Mouse (Mus musculus) kidney, embryonic 15.5 days (tissue): Measurements from ENCODE around the gene Tom1l2. TPM values are rescaled to one million over a fixed set of nuclear protein-coding genes. Genes with fewer than 3 reads are reported as not detected.

Experiments used
- ATAC-seq: fragments of 200-750 bp; cut with Nextera tagmentation; replicated peaks from 2 replicates; pipeline ENCODE4 v1.8.0; 2017; ENCODE audit warnings: moderate TSS enrichment; ENCODE audit not compliant: low FRiP score
- H3K27ac ChIP-seq: fragments of 300-500 bp; sonication (generic); 2 replicates; pipeline ENCODE4 v1.5.1; 2015; ENCODE audit warnings: mild to moderate bottlenecking, inconsistent platforms
- H3K27me3 ChIP-seq: fragments of 300-500 bp; sonication (generic); 2 replicates; pipeline ENCODE4 v1.6.1; 2015; ENCODE audit warnings: inconsistent platforms
- H3K36me3 ChIP-seq: fragments of 300-500 bp; sonication (generic); 2 replicates; pipeline ENCODE4 v1.6.1; 2015; ENCODE audit warnings: inconsistent platforms
- H3K4me1 ChIP-seq: fragments of 300-500 bp; sonication (generic); 2 replicates; pipeline ENCODE4 v1.6.1; 2015; ENCODE audit warnings: inconsistent platforms
- H3K4me2 ChIP-seq: fragments of 300-500 bp; sonication (generic); 2 replicates; pipeline ENCODE4 v1.6.1; 2015; ENCODE audit warnings: moderate library complexity, mild to moderate bottlenecking, inconsistent platforms
- H3K4me3 ChIP-seq: fragments of 300-500 bp; sonication (generic); replicated peaks from 2 replicates; pipeline ENCODE4 v1.5.1; 2015; ENCODE audit warnings: mild to moderate bottlenecking, inconsistent platforms
- H3K9ac ChIP-seq: fragments of 300-500 bp; sonication (generic); 2 replicates; pipeline ENCODE4 v1.6.1; 2015; ENCODE audit warnings: mild to moderate bottlenecking, inconsistent platforms
- H3K9me3 ChIP-seq: fragments of 300-500 bp; sonication (generic); replicated peaks from 2 replicates; pipeline ENCODE4 v1.6.1; 2016; ENCODE audit warnings: inconsistent platforms
- WGBS: fragments of 180-500 bp; shearing (Covaris S2); methylation state at CpG from one replicate; pipeline ENCODE4 v1.1.7; 2015; ENCODE audit warnings: mixed read lengths; 5-methylcytosine and 5-hydroxymethylcytosine counted together
- polyA plus RNA-seq: library from polyadenylated mRNA; unstranded; fragments of >200 nt; fragmentation: Nextera tagmentation; extraction: Ambion mirVana; gene quantifications from 2 replicates; pipeline ENCODE4 v1.2.1, GENCODE M21; 2015

The Tom1l2 gene
- polyA plus RNA-seq, 1 experiment from 2014 or later = 33.1 TPM

DNA sequence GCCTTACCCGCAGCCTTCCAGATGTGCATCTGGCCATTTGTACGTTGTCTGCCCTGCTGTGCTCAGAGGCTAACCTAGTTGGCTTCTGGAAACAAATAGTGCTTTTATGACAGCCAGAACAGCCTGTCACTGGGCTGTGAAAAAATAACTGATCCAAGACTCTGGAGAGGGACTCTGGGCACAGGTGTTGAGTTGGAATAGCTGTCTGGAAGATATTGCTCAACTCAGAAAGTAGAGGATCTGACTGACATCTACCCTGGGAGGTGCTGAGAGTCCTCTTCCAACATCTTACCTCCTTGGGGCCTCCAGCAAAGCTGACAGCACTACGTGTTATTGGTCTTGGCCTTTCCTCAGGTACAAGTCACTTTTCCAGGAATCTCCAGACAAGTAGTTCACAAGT lies 97.1 kb downstream of the Tom1l2 start:
- Histone ChIP-seq H3K27ac (0 out of 2 replicates have a peak overlapping the region, but pooled peaks have one; percentile 42), H3K9me3 (no peaks in the 10 kb centered on the region), H3K4me2 (no peak overlapping the region), H3K4me3 (no peak overlapping the region), H3K36me3 (peaks cover 31% of the 10 kb centered on the region), H3K9ac (no peak overlapping the region), H3K27me3 (no peaks in the 10 kb centered on the region), H3K4me1 (peaks cover 11% of the 10 kb centered on the region)
- 77% methylated on average over 3 of the region's 3 CpGs for WGBS
- ATAC-seq = no peak

DNA sequence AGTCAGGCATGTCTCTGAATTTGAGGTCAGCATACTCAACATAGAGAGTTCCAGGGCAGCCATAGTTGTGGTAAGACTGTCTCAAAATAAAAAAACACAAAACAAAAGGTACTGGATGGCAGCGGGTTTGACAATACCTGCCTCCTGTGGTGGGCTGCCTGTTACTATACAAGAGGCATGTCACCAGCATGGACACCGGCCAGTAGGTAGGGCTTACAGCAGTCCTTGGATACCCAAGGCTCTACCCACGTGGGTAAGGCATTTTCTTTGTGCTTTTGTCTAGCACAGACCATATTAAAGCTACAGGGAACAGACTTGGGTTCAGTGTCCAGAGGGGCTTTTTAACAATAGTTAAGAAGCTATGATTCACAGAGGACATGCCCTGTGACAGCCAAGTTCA lies 97.5 kb downstream of the Tom1l2 start:
- H3K9me3 ChIP-seq = no peaks in the 10 kb centered on the region
- H3K27me3 ChIP-seq = no peaks in the 10 kb centered on the region
- 82% methylated on average over 3 of the region's 3 CpGs for WGBS
- no peak overlapping the region for H3K27ac ChIP-seq
- no peak overlapping the region for H3K4me3 ChIP-seq
- no peak overlapping the region for H3K4me2 ChIP-seq
- ATAC-seq = no peak
- peaks cover 36% of the 10 kb centered on the region for H3K36me3 ChIP-seq
- H3K9ac ChIP-seq = no peak overlapping the region
- H3K4me1 ChIP-seq = peaks cover 11% of the 10 kb centered on the region

DNA sequence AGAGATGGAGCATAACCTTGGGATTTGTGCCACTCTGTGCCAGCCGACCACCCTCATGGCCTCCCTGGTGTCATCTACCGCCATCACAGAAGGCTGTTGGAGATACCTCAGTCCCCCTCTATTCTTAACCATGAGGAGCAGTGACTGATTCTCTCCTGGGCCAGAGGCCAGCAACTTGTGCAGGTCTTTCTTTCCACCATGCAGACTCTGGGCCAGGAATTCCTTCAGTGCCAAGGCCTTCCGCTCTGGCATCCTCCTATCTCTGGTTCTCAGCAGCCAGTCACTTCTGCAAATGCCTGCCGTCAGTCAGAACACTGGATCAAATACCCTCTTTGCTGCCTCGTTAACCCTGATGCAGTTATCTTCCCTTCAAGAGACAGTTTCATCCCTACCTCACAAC lies 98.4 kb downstream of the Tom1l2 start:
- peaks cover 11% of the 10 kb centered on the region for H3K4me1 ChIP-seq
- H3K27me3 ChIP-seq = no peaks in the 10 kb centered on the region
- no peaks in the 10 kb centered on the region for H3K9me3 ChIP-seq
- peaks cover 37% of the 10 kb centered on the region for H3K36me3 ChIP-seq
- no peak overlapping the region for H3K4me2 ChIP-seq
- H3K27ac ChIP-seq = no peak overlapping the region
- 84% methylated on average over 5 of the region's 5 CpGs for WGBS
- H3K9ac ChIP-seq = no peak overlapping the region
- no peak overlapping the region for H3K4me3 ChIP-seq
- ATAC-seq = no peak

DNA sequence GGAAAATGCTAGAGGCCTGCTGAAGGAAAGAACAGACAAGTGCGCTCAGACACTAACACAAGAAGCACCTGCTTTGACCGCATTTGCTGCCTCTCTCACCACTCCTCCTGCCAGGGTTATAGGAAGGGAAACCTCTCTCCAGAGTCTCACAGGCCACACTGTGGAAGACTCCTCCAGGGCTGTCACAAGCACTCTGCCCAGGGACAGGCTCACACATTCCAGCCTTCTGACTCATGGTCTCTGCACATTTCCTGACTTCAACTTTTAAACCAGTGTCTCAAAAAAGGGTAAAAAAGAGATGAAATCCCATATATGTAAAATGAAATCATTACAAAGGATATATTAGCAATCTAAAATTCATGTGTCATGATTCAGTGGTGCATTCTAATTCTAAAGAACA lies 99.2 kb downstream of the Tom1l2 start:
- Histone ChIP-seq H3K27me3 (no peaks in the 10 kb centered on the region), H3K9me3 (no peaks in the 10 kb centered on the region), H3K27ac (no peak overlapping the region), H3K36me3 (peaks cover 33% of the 10 kb centered on the region), H3K9ac (no peak overlapping the region), H3K4me2 (no peak overlapping the region), H3K4me1 (peaks cover 11% of the 10 kb centered on the region), H3K4me3 (no peak overlapping the region)
- WGBS = 88% methylated on average over 2 of the region's 2 CpGs
- no peak for ATAC-seq

DNA sequence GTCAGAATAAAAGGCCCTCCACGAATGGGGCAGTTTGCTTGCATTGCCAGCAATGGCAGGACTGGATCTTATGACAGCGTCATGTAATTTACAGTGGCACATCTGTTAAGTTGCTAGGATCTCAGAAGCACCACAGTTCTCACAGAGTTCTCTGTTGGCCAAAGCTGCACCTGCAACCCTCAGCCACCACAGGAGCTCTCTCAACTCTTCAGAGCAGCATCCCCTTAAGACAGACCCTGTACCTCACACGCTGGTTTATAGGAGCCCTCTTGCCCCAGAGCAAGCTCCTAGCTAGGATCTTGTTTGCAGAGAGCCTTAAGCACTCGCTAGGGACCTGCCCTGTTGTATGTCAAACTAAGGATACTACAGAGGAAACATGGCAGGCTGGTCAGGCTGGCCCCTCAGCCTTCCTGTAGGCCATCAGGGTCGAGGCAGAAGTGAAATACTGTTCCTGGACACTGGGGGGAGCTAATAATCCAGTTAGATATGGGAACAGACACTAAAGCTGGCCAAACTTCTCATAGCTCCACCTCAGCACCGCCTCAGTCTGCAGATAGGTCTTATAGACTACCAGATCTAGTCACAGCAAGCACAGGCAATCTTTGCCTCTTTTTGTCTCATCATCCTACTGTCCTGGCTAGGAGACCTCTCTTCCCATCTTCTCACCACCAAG lies 101.6 kb downstream of the Tom1l2 start:
- Histone ChIP-seq H3K9me3 (no peaks in the 10 kb centered on the region), H3K36me3 (peaks cover 32% of the 10 kb centered on the region), H3K9ac (no peak overlapping the region), H3K4me1 (peaks cover 6% of the 10 kb centered on the region), H3K4me3 (no peak overlapping the region), H3K27ac (no peak overlapping the region), H3K4me2 (no peak overlapping the region), H3K27me3 (no peaks in the 10 kb centered on the region)
- no peak for ATAC-seq
- WGBS = 60% methylated on average over 6 of the region's 6 CpGs

DNA sequence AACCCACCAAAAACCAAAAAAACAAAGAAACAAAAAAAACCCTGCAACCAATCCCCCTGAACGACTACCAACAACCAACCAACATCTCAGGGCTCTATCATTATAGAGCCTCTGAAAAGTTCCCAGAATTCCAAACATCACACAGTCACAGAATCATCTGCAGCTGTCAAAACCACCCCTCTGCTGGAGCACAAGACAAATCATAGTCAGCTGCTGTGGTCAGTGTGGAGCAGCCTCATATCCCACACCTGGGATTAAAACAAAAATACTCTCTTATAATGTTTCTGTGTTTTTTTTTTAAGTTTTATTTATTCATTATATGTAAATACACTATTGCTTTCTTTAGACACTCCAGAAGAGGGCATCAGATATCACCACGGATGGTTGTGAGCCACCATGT lies 102.8 kb downstream of the Tom1l2 start:
- 84% methylated on average over 2 of the region's 2 CpGs for WGBS
- no peak for ATAC-seq
- H3K4me1 ChIP-seq = no peaks in the 10 kb centered on the region
- peaks cover 32% of the 10 kb centered on the region for H3K36me3 ChIP-seq
- H3K27me3 ChIP-seq = no peaks in the 10 kb centered on the region
- no peak overlapping the region for H3K9ac ChIP-seq
- no peak overlapping the region for H3K4me2 ChIP-seq
- H3K9me3 ChIP-seq = no peaks in the 10 kb centered on the region
- H3K4me3 ChIP-seq = no peak overlapping the region
- no peak overlapping the region for H3K27ac ChIP-seq

DNA sequence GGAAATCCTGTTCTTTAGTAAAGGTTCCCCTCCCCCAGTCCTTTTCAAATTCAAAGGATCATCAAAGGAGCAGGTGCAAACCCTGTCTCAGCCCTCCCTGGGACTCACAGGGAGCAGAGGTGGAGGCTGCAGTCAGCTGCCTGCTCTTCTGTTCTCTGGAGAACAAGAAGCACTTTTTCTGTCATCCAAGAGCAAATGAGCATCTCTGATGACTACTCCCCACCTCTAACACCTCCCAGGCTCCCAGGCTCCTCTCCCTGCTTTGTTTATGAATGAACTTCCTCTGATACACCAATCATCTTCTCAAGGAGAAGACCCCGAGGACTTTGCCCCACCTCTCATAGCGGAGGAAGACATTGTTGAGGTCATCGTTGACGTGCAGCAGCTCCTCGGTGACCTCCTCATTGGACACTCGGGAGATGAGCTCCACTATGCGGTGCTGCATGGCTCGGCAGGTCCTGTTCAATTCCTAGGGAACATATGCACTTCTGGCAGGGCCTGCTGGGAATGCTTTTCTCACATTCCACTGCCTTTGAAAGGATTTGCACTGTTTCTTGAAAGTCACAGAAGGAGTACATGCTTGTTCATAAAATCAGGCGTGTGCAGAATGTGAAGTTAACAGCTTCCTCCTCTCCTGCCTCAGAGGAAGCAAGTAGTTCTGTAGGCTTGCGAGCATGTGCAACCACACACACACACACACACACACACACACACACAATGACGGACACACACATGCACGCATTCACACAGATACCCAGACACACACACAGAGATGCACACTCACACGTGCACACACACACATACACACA lies 103.9 kb downstream of the Tom1l2 start:
- ATAC-seq = no peak
- Histone ChIP-seq H3K36me3 (peaks cover 25% of the 10 kb centered on the region), H3K27ac (no peak overlapping the region), H3K9me3 (no peaks in the 10 kb centered on the region), H3K27me3 (no peaks in the 10 kb centered on the region), H3K4me2 (no peak overlapping the region), H3K4me1 (no peaks in the 10 kb centered on the region), H3K4me3 (no peak overlapping the region), H3K9ac (no peak overlapping the region)
- WGBS = 47% methylated on average over 13 of the region's 13 CpGs

DNA sequence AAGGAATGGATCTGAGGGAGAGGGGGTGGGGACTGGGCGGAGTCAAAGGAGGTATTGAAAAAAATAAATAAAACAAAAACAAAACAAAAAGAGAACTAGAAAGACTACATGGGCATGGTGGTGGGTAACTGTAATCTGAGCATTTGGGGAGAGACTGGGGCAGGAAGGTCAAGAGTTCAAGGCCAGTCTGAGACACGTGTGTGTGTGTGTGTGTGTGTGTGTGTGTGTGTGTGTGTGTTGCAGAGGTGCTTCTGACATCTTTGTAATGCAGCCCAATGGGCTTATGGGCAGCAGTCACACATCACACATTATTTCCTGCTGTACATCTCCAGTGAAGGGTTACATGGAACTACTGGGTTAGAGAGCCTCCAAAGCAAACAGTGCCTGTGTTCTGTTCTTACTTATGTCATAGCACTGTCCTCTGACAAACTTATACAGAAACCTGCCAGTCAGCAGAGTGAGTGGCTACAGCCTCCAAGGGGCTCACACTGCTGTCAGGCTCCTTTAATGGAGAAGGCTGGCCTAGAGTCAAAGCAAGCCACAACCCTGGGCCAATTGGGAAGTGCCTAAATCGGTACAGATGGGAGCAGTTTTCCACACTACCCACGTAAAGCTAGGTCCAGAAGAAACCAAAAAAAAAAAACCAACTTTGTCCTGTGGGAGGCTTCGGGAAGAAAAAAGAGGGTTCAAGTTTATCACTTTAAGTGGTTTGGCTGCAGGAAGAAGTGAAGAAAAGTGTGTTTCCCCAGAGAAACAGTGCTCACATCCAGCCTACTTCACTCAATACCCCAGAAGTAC lies 104.8 kb downstream of the Tom1l2 start:
- H3K4me1 ChIP-seq = no peaks in the 10 kb centered on the region
- H3K9ac ChIP-seq = no peak overlapping the region
- no peak for ATAC-seq
- 50% methylated on average over 5 of the region's 5 CpGs for WGBS
- no peaks in the 10 kb centered on the region for H3K9me3 ChIP-seq
- no peaks in the 10 kb centered on the region for H3K27me3 ChIP-seq
- peaks cover 23% of the 10 kb centered on the region for H3K36me3 ChIP-seq
- no peak overlapping the region for H3K4me3 ChIP-seq
- no peak overlapping the region for H3K4me2 ChIP-seq
- H3K27ac ChIP-seq = no peak overlapping the region

DNA sequence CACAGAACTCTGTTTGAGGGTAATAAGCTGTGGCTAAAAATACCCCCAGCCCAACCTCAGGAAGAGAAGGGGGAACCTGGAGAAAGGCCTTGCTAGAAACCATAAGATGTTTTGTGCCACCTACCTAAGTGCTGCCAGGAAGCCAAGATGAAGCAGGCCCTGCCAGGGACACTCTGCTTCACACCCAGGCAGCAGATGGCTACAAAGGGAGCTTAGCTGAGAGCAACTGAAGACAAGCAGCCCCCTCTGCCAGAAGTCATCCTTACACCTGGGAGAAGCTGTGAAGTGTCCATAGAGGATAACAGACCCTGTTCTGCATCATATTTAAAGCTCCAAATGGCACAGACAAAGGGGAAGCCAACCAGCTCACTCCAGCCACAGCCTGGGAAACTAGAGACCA lies 106.6 kb downstream of the Tom1l2 start:
- Histone ChIP-seq H3K4me1 (no peaks in the 10 kb centered on the region), H3K27me3 (no peaks in the 10 kb centered on the region), H3K4me2 (no peak overlapping the region), H3K4me3 (no peak overlapping the region), H3K9me3 (no peaks in the 10 kb centered on the region), H3K27ac (no peak overlapping the region), H3K36me3 (peaks cover 37% of the 10 kb centered on the region), H3K9ac (no peak overlapping the region)
- no peak for ATAC-seq

DNA sequence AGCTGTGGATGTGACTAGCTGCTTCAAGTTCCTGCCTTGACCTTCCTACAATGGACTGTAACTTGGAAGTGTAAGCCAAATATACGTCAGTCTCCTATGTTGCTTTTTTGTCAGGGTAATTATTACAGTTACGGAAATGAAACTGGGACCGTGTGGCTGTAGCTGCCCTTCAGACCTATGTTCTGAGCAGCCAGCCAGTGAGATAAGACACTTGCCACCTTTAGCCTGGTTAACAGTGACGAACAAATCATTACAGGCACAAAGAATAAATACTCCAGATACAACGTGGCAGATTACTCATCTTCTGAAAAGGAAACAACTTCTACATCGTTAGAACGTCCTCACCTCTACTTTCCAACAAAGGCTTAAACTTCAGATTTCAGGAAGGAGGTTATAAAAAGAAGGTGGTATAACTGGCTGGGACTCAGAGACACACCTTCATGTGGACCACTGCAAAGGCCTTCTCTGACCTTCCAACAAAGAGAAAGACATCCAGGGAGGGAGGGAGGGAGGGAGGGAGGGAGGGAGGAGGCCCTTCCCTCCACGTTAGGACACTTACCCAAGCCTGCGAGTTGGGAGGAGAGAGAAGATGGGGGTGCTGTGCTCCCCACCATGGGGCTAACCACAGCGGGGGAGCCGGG lies 108.1 kb downstream of the Tom1l2 start:
- Histone ChIP-seq H3K9me3 (no peaks in the 10 kb centered on the region), H3K4me2 (no peak overlapping the region), H3K4me1 (no peaks in the 10 kb centered on the region), H3K27ac (no peak overlapping the region), H3K4me3 (no peak overlapping the region), H3K36me3 (peaks cover 45% of the 10 kb centered on the region), H3K27me3 (no peaks in the 10 kb centered on the region), H3K9ac (no peak overlapping the region)
- no peak for ATAC-seq
- 64% methylated on average over 11 of the region's 11 CpGs for WGBS

DNA sequence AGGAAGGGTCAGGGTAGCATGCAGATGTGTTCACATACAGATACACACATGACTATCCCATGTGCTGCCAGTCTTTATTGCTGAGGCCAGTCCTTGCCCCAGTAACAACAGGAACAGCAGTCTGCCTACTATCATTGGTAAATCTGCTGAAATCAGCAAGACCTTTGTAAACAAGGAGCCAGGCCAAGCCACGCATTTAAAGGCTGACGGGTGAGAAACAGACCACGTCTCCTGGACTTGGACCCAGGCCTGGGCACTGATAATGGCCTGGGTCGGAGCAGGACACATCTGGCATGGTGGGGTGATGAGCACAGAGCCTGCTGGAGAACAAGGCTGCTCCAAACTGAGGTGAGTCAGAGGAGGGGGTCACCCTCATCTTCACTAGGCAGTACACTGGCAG lies 112.2 kb downstream of the Tom1l2 start:
- WGBS = 84% methylated on average over 4 of the region's 4 CpGs
- H3K9ac ChIP-seq = no peak overlapping the region
- peaks cover 57% of the 10 kb centered on the region for H3K36me3 ChIP-seq
- H3K27ac ChIP-seq = no peak overlapping the region
- H3K4me1 ChIP-seq = no peaks in the 10 kb centered on the region
- no peak for ATAC-seq
- H3K9me3 ChIP-seq = no peaks in the 10 kb centered on the region
- H3K4me2 ChIP-seq = no peak overlapping the region
- H3K27me3 ChIP-seq = no peaks in the 10 kb centered on the region
- H3K4me3 ChIP-seq = no peak overlapping the region

DNA sequence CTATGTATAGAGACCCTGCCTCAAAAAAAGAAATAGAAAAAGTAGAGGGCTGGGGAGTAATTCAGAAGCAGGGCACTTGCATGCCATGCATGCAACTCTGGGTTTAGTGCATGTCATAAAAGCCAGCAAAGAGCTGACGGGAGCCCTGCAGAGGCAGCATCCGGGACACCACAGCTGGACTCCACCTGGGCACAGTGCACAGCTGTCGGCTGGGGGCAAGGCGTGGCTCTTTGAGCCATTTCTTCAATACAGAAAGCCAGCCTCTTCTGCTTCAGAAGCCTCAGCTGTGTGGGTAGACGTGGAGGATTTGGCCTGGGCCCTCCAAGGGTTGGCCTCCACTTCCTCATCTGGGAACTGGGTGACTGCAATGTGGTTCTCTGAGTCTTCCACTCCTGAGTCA lies 117.4 kb downstream of the Tom1l2 start:
- ATAC-seq = no peak
- Histone ChIP-seq H3K9ac (no peak overlapping the region), H3K36me3 (peaks cover 20% of the 10 kb centered on the region), H3K27me3 (no peaks in the 10 kb centered on the region), H3K4me2 (no peak overlapping the region), H3K4me1 (peaks cover 31% of the 10 kb centered on the region), H3K9me3 (no peaks in the 10 kb centered on the region), H3K27ac (no peak overlapping the region), H3K4me3 (no peak overlapping the region)
- 79% methylated on average over 5 of the region's 5 CpGs for WGBS
